Mouse (Mus musculus) heart, postnatal 0 days (tissue): ENCODE measurements around the gene Nectin4. TPM values are rescaled to one million over a fixed set of nuclear protein-coding genes. Genes with fewer than 3 reads are reported as not detected.
A peak's percentile ranks its signal among the peaks of the same experiment; 100 is the strongest.

Source experiments
- ATAC-seq: fragments of 200-750 bp; cut with Nextera tagmentation; 2 replicates; pipeline ENCODE4 v1.8.0; 2017; ENCODE audit warnings: low read depth, moderate number of reproducible peaks, moderate library complexity; ENCODE audit not compliant: insufficient read depth
- DNase-seq: peaks from one replicate; pipeline ENCODE4 v3.0.0-alpha.2; 2016; ENCODE audit warnings: low spot score
- H3K27ac ChIP-seq: fragments of 300-500 bp; sonication (generic); 2 replicates; pipeline ENCODE4 v1.5.1; 2014; ENCODE audit warnings: low read depth, mild to moderate bottlenecking
- H3K27me3 ChIP-seq: fragments of 300-500 bp; sonication (generic); 2 replicates; pipeline ENCODE4 v1.6.1; 2014; ENCODE audit warnings: low read length, mixed read lengths; ENCODE audit not compliant: control insufficient read depth, insufficient read depth
- H3K36me3 ChIP-seq: fragments of 300-500 bp; sonication (generic); replicated peaks from 2 replicates; pipeline ENCODE4 v1.6.1; 2014; ENCODE audit warnings: low read length, mixed read lengths; ENCODE audit not compliant: control insufficient read depth, insufficient read depth
- H3K4me1 ChIP-seq: fragments of 300-500 bp; sonication (generic); 2 replicates; pipeline ENCODE4 v1.6.1; 2014; ENCODE audit warnings: antibody characterized with exemption; ENCODE audit not compliant: control insufficient read depth, insufficient read depth
- H3K4me2 ChIP-seq: fragments of 300-500 bp; sonication (generic); 2 replicates; pipeline ENCODE4 v1.6.1; 2014; ENCODE audit warnings: low read depth, mild to moderate bottlenecking, low read length, moderate library complexity
- H3K4me3 ChIP-seq: fragments of 300-500 bp; sonication (generic); 2 replicates; pipeline ENCODE4 v1.5.1; 2014; ENCODE audit warnings: low read depth, low read length
- H3K9ac ChIP-seq: fragments of 300-500 bp; sonication (generic); replicated peaks from 2 replicates; pipeline ENCODE4 v1.6.1; 2014; ENCODE audit warnings: low read depth, low read length, mixed read lengths
- H3K9me3 ChIP-seq: fragments of 300-500 bp; sonication (generic); replicated peaks from 2 replicates; pipeline ENCODE4 v1.6.1; 2016; ENCODE audit warnings: low read length; ENCODE audit not compliant: control insufficient read depth
- CTCF ChIP-seq: IDR thresholded peaks from 2 replicates; pipeline ENCODE4 v1.5.1; 2016; ENCODE audit warnings: antibody characterized with exemption, control low read depth, low read depth
- EP300 ChIP-seq: IDR thresholded peaks from 2 replicates; pipeline ENCODE4 v1.6.1; 2016; ENCODE audit warnings: antibody characterized with exemption, low read depth
- WGBS: fragments of 180-500 bp; shearing (Covaris S2); extraction: QIAGEN DNeasy Blood & Tissue Kit; methylation state at CpG from one replicate; pipeline ENCODE4 v1.1.7; 2014; 5-methylcytosine and 5-hydroxymethylcytosine counted together
- polyA plus RNA-seq: library from polyadenylated mRNA; unstranded; fragments of >200 nt; fragmentation: Nextera tagmentation; extraction: Ambion mirVana; gene quantifications from 2 replicates; pipeline ENCODE4 v1.2.1, GENCODE M21; 2015
- total RNA-seq: library from RNA; depleted of rRNA; stranded (reverse); fragments of >200 nt; gene quantifications from 2 replicates; pipeline ENCODE4 v1.2.3, GENCODE M21; 2014; ENCODE audit warnings: low replicate concordance

Nectin4 gene
- total and polyA plus RNA-seq, 2 experiments from 2014 or later, result 0.07 to 2.7 TPM

DNA sequence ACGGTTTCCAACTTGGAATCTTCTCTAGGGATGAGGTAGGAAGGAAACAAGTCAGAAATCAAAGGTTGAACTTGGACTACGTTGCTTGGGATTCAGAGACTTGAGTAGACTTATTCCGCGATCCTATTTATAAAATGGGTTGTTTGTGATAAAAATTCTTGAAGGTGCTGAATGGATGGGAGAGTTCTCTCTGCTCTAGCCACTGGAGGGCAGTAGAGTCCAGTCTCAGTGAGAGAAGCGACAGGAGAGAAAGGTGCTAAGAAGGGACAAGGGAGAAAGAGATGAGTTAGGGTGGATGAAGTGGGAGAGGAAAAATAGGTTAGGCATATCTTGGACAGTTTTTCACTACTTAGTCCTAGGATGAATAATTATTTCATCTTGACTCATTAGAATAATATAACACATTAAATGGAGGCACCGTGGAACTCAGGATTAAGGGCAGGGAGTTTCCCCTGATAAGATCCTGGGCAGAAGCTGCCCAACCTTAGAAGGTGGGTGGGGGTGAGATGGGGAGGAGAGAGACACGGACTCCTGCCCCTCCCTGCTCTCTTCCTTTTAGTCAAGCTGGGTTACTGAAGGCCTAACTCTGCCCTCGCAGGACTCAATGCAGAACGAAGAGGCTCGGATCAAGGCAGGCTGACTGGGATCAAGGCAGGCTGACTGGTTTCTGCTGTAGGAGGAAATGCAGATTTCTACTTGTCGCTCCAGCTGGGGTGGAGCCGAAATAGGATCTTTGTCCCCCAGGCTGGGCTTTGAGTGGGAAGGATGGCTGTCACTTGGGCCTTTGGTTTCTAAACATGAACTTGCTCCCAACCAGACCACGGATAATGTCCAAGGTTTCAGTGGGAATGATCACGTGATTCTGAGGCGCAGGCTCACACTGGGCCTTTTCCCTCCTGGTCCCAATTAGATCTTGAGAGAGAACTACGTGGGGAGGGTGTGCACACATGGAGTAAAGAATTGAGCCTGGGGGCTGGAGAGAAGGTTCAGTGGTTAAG lies 8.5 kb upstream of the Nectin4 start:
- Histone ChIP-seq H3K4me1 (no peaks in the 10 kb centered on the region), H3K36me3 (peaks cover 18% of the 10 kb centered on the region), H3K4me3 (peak overlapping the region; percentile 55), H3K27me3 (no peaks in the 10 kb centered on the region), H3K9me3 (no peaks in the 10 kb centered on the region), H3K9ac (peak overlapping the region; percentile 47), H3K4me2 (peak overlapping the region; percentile 69), H3K27ac (peak overlapping the region; percentile 16; the same call in 1 of the 2 replicates)
- peak; percentile 90 for TF ChIP-seq CTCF
- no peak for TF ChIP-seq EP300
- ATAC-seq (peak; percentile 53; the same call in 1 of the 2 replicates), DNase-seq (peak; percentile 80)
- WGBS, result 27% methylated on average over 16 of the region's 16 CpGs

DNA sequence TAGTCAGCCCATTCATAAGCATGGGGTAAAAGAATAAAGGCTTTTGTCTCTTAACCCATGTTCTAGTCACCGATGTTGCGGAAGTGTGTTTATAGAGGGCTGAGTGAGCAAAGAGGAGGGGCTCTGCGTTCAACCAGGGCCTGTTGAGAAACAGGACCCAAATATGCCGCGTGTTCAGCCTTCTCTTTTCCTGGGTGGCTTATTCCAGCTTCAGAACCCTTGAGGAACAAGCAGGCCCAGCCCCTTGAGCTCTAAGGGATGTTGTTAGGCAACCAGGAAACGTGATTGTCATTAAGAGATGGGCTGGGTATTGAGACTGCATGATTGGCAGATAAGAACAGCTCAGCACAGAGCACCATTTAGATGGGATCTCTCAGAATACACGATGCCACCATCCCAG lies 4.0 kb upstream of the Nectin4 start:
- 0 out of 2 replicates have a peak, but pooled peaks cover 3% of the 10 kb centered on the region for H3K27me3 ChIP-seq
- no peak overlapping the region for H3K4me3 ChIP-seq
- H3K4me1 ChIP-seq, result no peaks in the 10 kb centered on the region
- no peak overlapping the region for H3K4me2 ChIP-seq
- WGBS, result 70% methylated on average over 7 of the region's 7 CpGs
- no peaks in the 10 kb centered on the region for H3K9me3 ChIP-seq
- no peak overlapping the region for H3K9ac ChIP-seq
- ATAC-seq (no peak), DNase-seq (no peak)
- TF ChIP-seq CTCF (no peak), EP300 (no peak)
- H3K27ac ChIP-seq, result no peak overlapping the region
- H3K36me3 ChIP-seq, result no peaks in the 10 kb centered on the region

- 62% methylated on average over 3 of the region's 3 CpGs for WGBS
- 0 out of 2 replicates have a peak, but pooled peaks cover 17% of the 10 kb centered on the region for H3K27me3 ChIP-seq
- no peak overlapping the region for H3K4me2 ChIP-seq
- DNase-seq (no peak), ATAC-seq (no peak)
- no peak for TF ChIP-seq EP300
- TF ChIP-seq CTCF, result no peak
- H3K4me3 ChIP-seq, result no peak overlapping the region
- H3K27ac ChIP-seq, result no peak overlapping the region
- H3K4me1 ChIP-seq, result no peaks in the 10 kb centered on the region
- no peak overlapping the region for H3K9ac ChIP-seq
- H3K9me3 ChIP-seq, result no peaks in the 10 kb centered on the region
- H3K36me3 ChIP-seq, result no peaks in the 10 kb centered on the region
Measured at GRCm38 (mm10) chr1:171372880-171373279, 3.0 kb downstream of the Nectin4 start.

- TF ChIP-seq EP300, result no peak
- no peak for TF ChIP-seq CTCF
- H3K9ac ChIP-seq, result no peak overlapping the region
- no peak overlapping the region for H3K4me3 ChIP-seq
- no peaks in the 10 kb centered on the region for H3K4me1 ChIP-seq
- no peak overlapping the region for H3K4me2 ChIP-seq
- ATAC-seq (no peak), DNase-seq (no peak)
- WGBS, result 3% methylated on average over 3 of the region's 4 CpGs
- H3K27me3 ChIP-seq, result 0 out of 2 replicates have a peak, but pooled peaks cover 17% of the 10 kb centered on the region
- no peaks in the 10 kb centered on the region for H3K9me3 ChIP-seq
- H3K27ac ChIP-seq, result no peak overlapping the region
- no peaks in the 10 kb centered on the region for H3K36me3 ChIP-seq
Measured at GRCm38 (mm10) chr1:171373946-171374345, 4.0 kb downstream of the Nectin4 start.

- Histone ChIP-seq H3K27ac (no peak overlapping the region), H3K4me2 (no peak overlapping the region)
- no peak for TF ChIP-seq EP300
- TF ChIP-seq CTCF, result no peak
Measured at GRCm38 (mm10) chr1:171375646-171376097, 5.8 kb downstream of the Nectin4 start.

More at GRCm38 (mm10) chr1:171375646-171376097, 5.8 kb downstream of the Nectin4 start:
- ATAC-seq (no peak), DNase-seq (no peak)
- Histone ChIP-seq H3K9me3 (no peaks in the 10 kb centered on the region), H3K36me3 (no peaks in the 10 kb centered on the region), H3K4me3 (no peak overlapping the region), H3K27me3 (0 out of 2 replicates have a peak, but pooled peaks cover 17% of the 10 kb centered on the region), H3K9ac (no peak overlapping the region), H3K4me1 (peaks cover 3% of the 10 kb centered on the region; the same call in 1 of the 2 replicates)
- 42% methylated on average over 9 of the region's 9 CpGs for WGBS
